Mouse (Mus musculus): ENCODE results near the gene Dars. TPM values are rescaled to one million over a fixed set of nuclear protein-coding genes. Genes with fewer than 3 reads are reported as not detected.

The Dars gene
- 50.9 and 58.4 TPM in 2 replicates for polyA plus RNA-seq (2021; fragmentation: Nextera tagmentation)
- long read RNA-seq, experiment 1, transcript Dars-201 (16 exons, 2,175 nt) = major isoform, 583 of 620 reads
- long read RNA-seq, experiment 1, partial matches to known transcripts = 19 of 620 reads
- long read RNA-seq, experiment 1, other reads (novel, unspliced or antisense) = 18 of 620 reads
- long read RNA-seq, experiment 2, transcript Dars-201 (16 exons, 2,175 nt) = major isoform, 85 of 104 reads
- long read RNA-seq, experiment 2, partial matches to known transcripts = 12 of 104 reads
- long read RNA-seq, experiment 2, other reads (novel, unspliced or antisense) = 7 of 104 reads

GRCm38 (mm10) chr1:128416584-128417532 is at the start of gene Dars:
Dars (minus strand) TSS chr1:128417368.

GRCm38 (mm10) chr1:128359554-128360376 is 57.4 kb downstream of the Dars start, which contains the start of gene Mcm6:
Mcm6 (minus strand) TSS chr1:128359664.

GRCm38 (mm10) chr1:128328218-128328617 is 89.0 kb downstream of the Dars start, which contains the start of gene Lct:
Lct (minus strand) TSS chr1:128328318.

Other genes starting within 250 kb of the Dars start
- gene Ubxn4, start 173.4 kb downstream of the Dars start, polyA plus RNA-seq (2021; fragmentation: Nextera tagmentation) = 35.9 and 45.2 TPM in 2 replicates
- gene Lct, start 89.0 kb downstream of the Dars start, polyA plus RNA-seq (2021; fragmentation: Nextera tagmentation) = 0.21 and 0.28 TPM in 2 replicates
- gene Mcm6, start 57.7 kb downstream of the Dars start, polyA plus RNA-seq (2021; fragmentation: Nextera tagmentation) = 4.1 and 6.3 TPM in 2 replicates
- not detected in 2 replicates for gene Cxcr4, start 174.9 kb upstream of the Dars start, polyA plus RNA-seq (2021; fragmentation: Nextera tagmentation)

All from left cerebral cortex, adult 6 months (tissue).